Mouse (Mus musculus): ENCODE results near the gene A730009L09Rik. TPM values are rescaled to one million over a fixed set of nuclear protein-coding genes. Genes with fewer than 3 reads are reported as not detected.

The A730009L09Rik gene
- total RNA-seq (2023), result not detected

DNA sequence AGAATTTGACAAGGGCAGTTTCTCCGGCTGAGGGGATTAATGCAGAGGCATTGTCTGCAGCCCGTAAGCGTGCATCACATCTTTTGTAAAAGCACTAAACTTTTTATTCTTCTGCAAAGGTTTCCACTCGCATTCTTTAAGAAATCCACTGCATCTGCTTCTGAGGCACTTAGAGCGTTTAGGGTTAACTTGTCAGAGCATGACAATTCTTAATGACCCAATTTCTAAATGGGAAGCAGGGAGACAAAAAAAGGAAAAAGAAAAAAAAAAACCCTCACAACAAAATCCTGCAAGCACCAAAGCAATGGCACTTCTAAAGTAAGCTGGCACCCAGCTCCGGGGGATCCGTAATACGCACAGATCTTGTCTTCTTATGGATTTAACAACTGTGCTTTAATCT is at the start of gene A730009L09Rik:
Gene A730009L09Rik (plus strand): TSS at position 301 of the 400 bp plus-strand sequence.

Other genes with a start within 250 kb of the A730009L09Rik start
- 16.5 TPM for gene Mrpl39, start 220.6 kb downstream of the A730009L09Rik start, total RNA-seq (2023)